Mouse (Mus musculus) MEL (cell line): ENCODE results near the gene Stac2.

Experiments
- CTCF ChIP-seq, 3 experiments: IDR thresholded peaks in 2 of 3; conservative IDR thresholded peaks in 1 of 3; 2 replicates each; pipeline ENCODE4 v1.5.1; 2011 to 2012; ENCODE audit warnings: low read length in 3 of 3, low read depth in 2 of 3, mild to moderate bottlenecking in 2 of 3, improper control_type of control experiment in 1 of 3, inconsistent platforms in 1 of 3, mixed read lengths in 1 of 3, moderate library complexity in 1 of 3; ENCODE audit not compliant: control insufficient read depth in 1 of 3, insufficient read depth in 1 of 3, poor library complexity in 1 of 3, severe bottlenecking in 1 of 3
- EP300 ChIP-seq, 2 experiments: IDR thresholded peaks; 2 replicates each; pipeline ENCODE4 v1.6.1; 2011; ENCODE audit warnings: improper control_type of control experiment in 2 of 2, low read length in 2 of 2, low read depth in 1 of 2, mild to moderate bottlenecking in 1 of 2
- GATA1 ChIP-seq: IDR thresholded peaks from 2 replicates; pipeline ENCODE4 v1.6.1; 2011; ENCODE audit warnings: low read depth, low read length, improper control_type of control experiment
- MXI1 ChIP-seq: IDR thresholded peaks from 2 replicates; pipeline ENCODE4 v1.6.1; 2011; ENCODE audit warnings: mild to moderate bottlenecking, low read depth, low read length, improper control_type of control experiment
- NELFE ChIP-seq: IDR thresholded peaks from 2 replicates; pipeline ENCODE4 v1.6.1; 2011; ENCODE audit warnings: low read depth, low read length, improper control_type of control experiment
- POLR2A ChIP-seq, 2 experiments: IDR thresholded peaks; 2 replicates each; pipeline ENCODE4 v1.6.1; 2011 to 2012; ENCODE audit warnings: low read length in 2 of 2, mild to moderate bottlenecking in 2 of 2, control low read depth in 1 of 2, improper control_type of control experiment in 1 of 2, low read depth in 1 of 2, moderate library complexity in 1 of 2; ENCODE audit not compliant: control insufficient read depth in 1 of 2, insufficient read depth in 1 of 2, poor library complexity in 1 of 2
- SIN3A ChIP-seq: IDR thresholded peaks from 2 replicates; pipeline ENCODE4 v1.6.1; 2012; ENCODE audit warnings: low read length, improper control_type of control experiment, inconsistent platforms
- ZC3H11A ChIP-seq: IDR thresholded peaks from 2 replicates; pipeline ENCODE4 v1.6.1; 2012; ENCODE audit warnings: low read depth, mild to moderate bottlenecking, inconsistent platforms, low read length, improper control_type of control experiment

- no peak for TF ChIP-seq CTCF (IDR thresholded peaks at IDR 0.05 in 2 of 3, conservative IDR thresholded peaks at IDR 0.05 in 1 of 3; ENCODE audit: control insufficient read depth in 1 of 3, insufficient read depth in 1 of 3, low read depth in 2 of 3, low read length in 3 of 3, poor library complexity in 1 of 3, severe bottlenecking in 1 of 3)
- no peak for TF ChIP-seq EP300 (IDR thresholded peaks at IDR 0.05; ENCODE audit: low read depth in 1 of 2, low read length in 2 of 2)
- TF ChIP-seq SIN3A = no peak
- no peak; a peak in 1 of 4 replicates for TF ChIP-seq POLR2A (IDR thresholded peaks at IDR 0.05; ENCODE audit: control insufficient read depth in 1 of 2, insufficient read depth in 1 of 2, low read depth in 1 of 2, low read length in 2 of 2, poor library complexity in 1 of 2)
- TF ChIP-seq GATA1 = peak; percentile 88
- TF ChIP-seq ZC3H11A = no peak
- no peak for TF ChIP-seq MXI1
- no peak for TF ChIP-seq NELFE
These were observed 27.1 kb downstream of the Stac2 start for GRCm38 (mm10) chr11:98026248-98026569.
